Mouse (Mus musculus) kidney, adult 2 months (tissue): ENCODE measurements at regions not wholly inside any gene's neighbourhood (a gene's known extent, or its start where the extent isn't known, plus 50 kb on each side); places are given as distances from the start of the nearest gene placed in this dataset.

Experiments
- CTCF ChIP-seq: fragments of 200-500 bp; conservative IDR thresholded peaks from 2 replicates; pipeline ENCODE4 v1.5.1; 2011; ENCODE audit warnings: low read depth, mild to moderate bottlenecking, control low read depth, low read length, moderate library complexity, mixed read lengths; ENCODE audit not compliant: insufficient read depth, insufficient read length
- POLR2A ChIP-seq: fragments of 200-500 bp; IDR thresholded peaks from one replicate; pipeline ENCODE4 v1.6.1; 2011; ENCODE audit warnings: low read depth, low read length, control low read depth

- no peak for TF ChIP-seq POLR2A
- TF ChIP-seq CTCF: no peak
Observed at GRCm38 (mm10) chr2:158909086-158909485, 114.5 kb downstream of the Dhx35 start.
